Mouse (Mus musculus) liver, embryonic 14.5 days (tissue): Measurements from ENCODE around the gene Gm4969.

ENCODE experiments used
- CTCF ChIP-seq: IDR thresholded peaks from 2 replicates; pipeline ENCODE4 v1.5.1; 2016; ENCODE audit warnings: antibody characterized with exemption, low read depth, control low read depth
- EP300 ChIP-seq: IDR thresholded peaks from 2 replicates; pipeline ENCODE4 v1.6.1; 2016; ENCODE audit warnings: antibody characterized with exemption, low read depth

DNA sequence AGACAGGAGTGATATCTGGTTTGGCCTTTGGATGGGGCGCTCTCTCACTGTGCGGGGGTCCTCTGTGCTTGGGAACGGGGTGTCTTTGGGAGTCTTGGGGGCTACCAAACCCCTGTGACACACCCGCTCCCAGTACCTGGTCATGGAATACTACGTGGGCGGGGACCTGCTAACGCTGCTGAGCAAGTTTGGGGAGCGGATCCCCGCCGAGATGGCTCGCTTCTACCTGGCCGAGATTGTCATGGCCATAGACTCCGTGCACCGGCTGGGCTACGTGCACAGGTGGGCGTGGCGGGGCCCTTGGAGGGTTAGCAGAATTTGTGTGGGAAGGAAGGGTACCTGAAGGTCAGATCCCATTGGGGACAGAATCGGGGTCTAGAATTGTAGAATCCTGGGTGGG lies 31.4 kb downstream of the Gm4969 start:
- no peak for TF ChIP-seq CTCF
- TF ChIP-seq EP300 = no peak
